Mouse (Mus musculus): ENCODE results near the gene Lmx1a.
A peak's percentile ranks its signal among the peaks of the same experiment; 100 is the strongest.

The Lmx1a gene

GRCm38 (mm10) chr1:167689232-167689261 lies at the start of gene Lmx1a:
TSS of gene Lmx1a (plus strand) at chr1:167689237.
- DNase-seq = no peak

DNA sequence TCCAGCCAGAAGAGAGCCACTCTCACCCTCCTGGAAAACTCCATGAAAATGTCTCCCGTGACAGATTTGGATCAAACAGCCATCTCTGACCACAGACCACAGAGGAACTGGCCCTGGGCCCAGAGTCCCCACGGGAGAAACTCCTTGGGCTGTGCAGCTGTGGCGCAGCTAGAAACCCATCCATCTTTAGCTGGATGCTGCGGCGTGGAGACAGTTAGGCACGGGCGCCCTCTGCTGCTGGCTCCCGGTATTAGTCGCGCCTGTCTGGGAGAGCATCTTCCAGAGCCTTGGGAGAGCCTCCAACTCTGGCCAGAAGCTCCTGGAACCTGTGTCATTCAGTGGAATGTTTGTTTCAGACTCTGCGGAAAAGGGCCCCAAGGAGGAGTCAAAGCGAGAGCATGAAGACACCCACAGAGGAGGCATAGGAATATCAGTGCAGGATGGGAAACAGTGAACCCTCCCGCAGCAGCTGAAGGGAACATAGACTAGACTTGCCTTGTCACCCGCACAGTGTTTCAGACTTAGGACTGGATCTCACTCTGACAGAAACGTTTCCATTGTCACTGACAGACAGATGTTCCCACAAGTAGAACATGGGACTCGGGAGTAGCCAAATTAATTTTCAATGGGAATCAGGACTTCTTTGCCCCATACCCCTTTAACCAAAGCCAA lies 44.0 kb upstream of the Lmx1a start:
- DNase-seq = peak; percentile 87

DNA sequence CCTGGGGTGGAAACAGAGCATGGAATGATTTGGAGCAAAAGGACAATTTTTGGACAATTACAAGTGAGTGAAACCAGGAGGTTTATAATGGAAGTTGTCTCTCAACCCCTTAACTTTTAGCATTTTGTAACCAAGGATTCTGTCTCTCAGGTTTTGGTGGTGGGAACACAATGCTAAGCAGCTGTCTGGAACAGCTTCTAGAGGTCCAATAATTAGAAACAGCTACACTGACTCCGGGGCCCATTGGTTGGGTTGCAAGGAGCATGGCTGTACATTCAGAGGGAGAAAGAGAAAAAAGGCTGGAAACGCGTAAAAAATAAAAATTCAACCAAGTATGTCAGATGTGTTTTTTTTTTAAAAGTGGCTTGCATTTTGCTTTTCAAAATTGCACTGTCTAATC lies 40.4 kb upstream of the Lmx1a start:
- DNase-seq = no peak

- DNase-seq = no peak
Observed at GRCm38 (mm10) chr1:167649122-167649633, 39.9 kb upstream of the Lmx1a start.

- no peak for DNase-seq
Observed at GRCm38 (mm10) chr1:167652336-167652735, 36.7 kb upstream of the Lmx1a start.

GRCm38 (mm10) chr1:167659065-167659464 lies 30.0 kb upstream of the Lmx1a start:
- no peak for DNase-seq

DNA sequence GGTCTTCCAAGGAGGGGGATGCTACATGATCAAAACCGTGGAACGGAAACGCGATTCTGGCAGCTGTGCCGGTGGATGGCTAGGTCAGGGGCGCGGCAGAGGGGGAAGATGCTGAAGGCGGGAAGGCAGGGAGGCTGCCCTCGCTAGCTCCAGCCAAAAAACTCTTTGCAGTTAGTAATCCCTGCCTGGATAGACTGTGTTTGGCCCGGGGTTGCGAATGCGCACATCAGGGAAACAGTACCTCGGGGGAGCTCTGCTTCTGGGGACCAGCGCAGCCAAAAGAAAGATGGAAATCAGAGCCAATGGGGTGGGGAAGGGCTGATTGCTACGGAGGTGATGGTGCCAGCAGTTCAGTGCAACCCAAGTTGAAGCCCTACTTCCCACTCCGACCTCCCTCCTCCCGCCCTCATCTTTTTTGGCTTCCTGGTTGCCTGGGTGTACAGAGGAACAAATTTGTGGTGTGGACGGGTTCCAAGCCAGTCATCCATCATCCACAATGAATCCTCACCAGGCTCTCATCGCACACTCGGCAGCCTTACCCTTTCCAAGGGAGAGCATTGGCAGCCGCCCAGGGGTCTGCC lies 28.4 kb upstream of the Lmx1a start:
- peak; percentile 46 for DNase-seq

GRCm38 (mm10) chr1:167661123-167661522 lies 27.9 kb upstream of the Lmx1a start:
- DNase-seq = no peak

DNA sequence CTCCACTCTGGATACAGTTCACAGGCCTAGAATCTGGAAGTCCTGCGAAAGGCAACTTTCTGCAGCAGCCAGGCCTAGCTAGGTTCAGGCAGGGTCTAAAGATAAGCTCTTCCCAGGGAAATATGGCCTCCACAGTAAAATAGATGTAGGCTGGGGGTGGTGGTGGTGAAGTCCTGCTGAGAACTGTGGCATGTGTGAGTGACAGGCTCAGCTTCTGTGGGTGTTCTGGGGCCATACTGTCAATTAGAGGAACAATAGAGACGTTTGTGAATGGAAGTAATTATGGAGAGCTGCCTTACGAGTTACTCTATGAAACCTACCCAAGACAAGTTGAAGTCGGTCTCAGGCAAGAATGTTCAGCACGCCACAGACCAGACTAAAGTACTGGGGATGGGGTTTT lies 25.9 kb upstream of the Lmx1a start:
- DNase-seq = no peak

DNA sequence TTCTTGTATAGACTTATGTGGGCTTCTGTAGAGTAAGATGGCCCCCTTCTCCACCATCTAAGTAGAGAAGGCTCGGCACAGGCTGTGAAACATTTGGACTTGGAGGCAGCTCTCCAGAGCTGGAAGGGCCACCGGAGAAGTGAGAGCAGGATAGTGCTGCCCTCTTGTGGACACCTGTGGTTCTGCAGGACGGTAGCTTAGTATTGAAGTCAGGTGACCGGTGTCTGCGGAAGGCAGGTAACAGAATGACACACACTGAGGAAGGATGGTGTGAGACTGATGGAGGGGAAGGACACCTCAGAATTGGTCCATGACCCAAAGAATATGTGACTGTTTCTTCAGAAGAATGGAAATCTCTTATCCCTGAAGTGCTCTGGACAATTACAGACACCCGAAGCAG lies 19.2 kb upstream of the Lmx1a start:
- DNase-seq = peak; percentile 78

GRCm38 (mm10) chr1:167672433-167672987 lies 16.5 kb upstream of the Lmx1a start:
- DNase-seq = no peak

DNA sequence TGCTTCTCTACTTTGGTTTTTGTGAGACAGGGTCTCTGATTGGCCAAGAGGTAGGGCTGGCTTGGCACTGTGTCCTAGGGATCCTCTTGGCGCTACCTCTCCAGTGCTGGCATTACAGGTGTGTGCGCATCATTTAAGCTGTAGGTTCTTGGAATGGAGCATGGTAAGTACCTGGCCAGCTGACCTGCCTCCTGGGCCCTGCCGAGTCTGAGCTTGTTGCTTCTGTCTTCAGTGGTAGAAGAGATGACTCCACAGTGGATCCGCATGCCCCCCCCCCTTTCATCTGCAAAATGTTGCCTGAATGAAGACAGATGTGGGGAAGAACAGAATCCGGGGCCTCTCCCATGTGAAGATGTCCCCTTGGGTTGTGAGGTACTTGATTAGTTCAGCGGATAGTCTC lies 10.0 kb upstream of the Lmx1a start:
- DNase-seq = no peak

- no peak for DNase-seq
Observed at GRCm38 (mm10) chr1:167688001-167688346, 1.1 kb upstream of the Lmx1a start.

DNA sequence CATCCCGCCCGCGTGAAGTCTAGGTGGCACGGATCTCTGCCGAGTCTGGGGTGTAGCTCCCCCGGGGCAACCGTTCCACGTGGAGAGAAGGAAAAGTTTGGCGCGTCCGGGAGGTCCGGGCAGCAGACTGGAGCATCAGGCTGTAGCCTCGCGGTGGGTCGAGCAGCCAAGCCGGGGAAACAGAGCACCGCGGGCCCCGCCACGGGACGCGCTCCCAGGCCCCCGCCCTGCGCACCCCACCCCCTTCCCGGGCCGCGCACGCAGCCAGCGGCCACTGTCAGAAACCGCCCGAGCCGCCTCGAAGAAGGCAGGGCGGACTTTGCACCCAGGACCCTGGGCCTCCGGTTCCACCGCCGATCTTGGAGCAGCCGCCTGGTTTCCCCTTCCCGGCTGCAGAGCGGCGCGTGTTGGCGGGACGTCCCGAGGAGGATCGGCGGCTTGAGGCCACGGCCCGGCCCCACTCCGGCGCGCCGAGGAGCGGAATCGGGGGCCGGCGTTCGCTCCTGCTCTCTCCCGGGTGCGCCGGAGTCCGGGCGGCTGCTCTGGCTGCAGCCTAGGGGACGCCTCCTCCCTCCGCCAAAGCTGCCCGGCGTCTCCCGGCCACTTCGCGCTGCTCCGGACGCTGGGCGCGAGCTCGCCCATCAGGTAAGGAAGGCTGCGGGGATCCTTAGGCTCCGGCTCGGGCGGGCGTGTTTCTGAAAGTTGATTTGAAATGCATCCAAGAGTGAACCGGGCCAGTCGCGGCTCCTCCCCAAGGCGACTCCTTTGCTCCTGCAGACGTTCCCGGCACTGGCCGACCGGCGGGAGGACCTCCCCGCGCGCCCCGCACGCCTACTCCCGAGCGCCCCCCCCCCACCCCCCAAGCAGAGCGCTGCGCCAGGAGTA lies 448 bp upstream of the Lmx1a start:
- DNase-seq = peak; percentile 64

DNA sequence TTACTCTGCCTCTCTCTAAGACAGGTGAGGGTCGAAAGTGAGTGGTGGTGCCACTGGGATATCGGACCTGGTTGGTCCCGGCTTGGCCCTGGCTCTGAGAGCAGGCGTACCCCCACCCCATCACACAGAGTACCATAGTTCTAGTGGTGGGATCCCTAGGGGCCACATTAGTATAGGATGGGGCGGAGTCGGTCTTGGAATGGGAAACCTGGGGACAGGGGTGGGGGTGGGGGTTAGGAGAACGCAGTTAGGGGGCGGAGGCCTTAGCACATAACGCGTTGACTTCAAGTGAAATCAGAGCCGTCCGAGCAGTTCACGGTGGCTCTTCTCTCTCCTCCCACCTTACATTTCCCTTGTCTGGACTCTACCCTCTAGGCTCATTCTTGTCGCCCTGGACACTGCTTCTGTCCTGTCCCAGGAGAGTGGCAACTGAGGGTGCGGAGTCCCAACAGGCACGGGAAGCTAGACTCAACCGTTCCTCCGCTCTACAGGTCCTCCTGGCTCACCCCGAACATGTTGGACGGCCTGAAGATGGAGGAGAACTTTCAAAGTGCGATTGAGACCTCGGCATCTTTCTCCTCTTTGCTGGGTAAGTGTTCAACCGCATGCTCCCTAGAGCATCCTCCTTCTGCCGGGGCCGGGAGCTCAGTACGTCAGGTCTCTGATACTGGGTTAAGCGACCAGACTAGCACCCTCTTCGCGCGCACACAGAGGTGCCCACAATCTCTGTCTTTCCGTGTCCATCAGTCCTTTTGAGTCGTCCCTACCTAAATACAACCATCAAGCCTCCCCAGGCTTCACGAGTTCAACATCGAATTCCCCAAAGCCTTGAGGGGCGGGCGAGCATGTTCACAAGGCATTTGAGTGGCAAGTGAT lies 463 bp downstream of the Lmx1a start:
- peak; percentile 8 for DNase-seq

- DNase-seq = no peak
Observed at GRCm38 (mm10) chr1:167690138-167690710, 1.2 kb downstream of the Lmx1a start.

GRCm38 (mm10) chr1:167690716-167691550 lies 1.9 kb downstream of the Lmx1a start:
- DNase-seq = no peak

- peak; percentile 38 for DNase-seq
Observed at GRCm38 (mm10) chr1:167691911-167692682, 3.1 kb downstream of the Lmx1a start.

GRCm38 (mm10) chr1:167692683-167693045 lies 3.6 kb downstream of the Lmx1a start:
- no peak for DNase-seq

GRCm38 (mm10) chr1:167693499-167694240 lies 4.6 kb downstream of the Lmx1a start:
- no peak for DNase-seq
